Comparison of ENCODE assay signal across 11 mouse cellular contexts in the genomic region with DNA sequence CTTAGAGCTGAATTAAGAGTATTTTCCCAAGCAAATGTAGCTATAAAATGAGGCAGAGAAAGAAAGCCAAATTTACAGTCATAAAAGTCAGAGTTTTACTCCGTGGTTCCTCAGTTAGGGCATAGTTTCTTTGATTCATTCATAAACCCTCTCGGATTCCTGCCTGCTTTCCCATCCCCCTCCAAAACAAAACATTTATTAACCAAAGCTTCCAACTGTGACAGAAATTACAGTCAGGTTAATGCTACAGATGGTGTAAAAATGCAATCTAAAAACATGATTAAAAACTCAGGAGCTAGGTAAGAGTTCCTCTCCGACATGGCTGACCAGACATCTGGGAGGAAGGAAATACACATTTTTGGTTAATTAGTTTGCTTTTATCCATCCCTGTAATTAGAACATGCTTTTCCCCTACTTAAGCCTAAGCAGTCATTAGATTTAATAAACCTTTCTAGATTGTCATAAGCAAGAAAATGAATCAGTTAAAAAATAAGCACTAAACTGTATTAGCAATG.
"Had no signal": no experiment of that assay in that cellular context is flagged by ENCODE, and none has a peak within 500 bp of the region (broad histone marks: within the 10 kb centered on the region; RNA-seq: fewer than 3 reads in every experiment).

No protein-coding gene starts in this region.

- H3K9ac ChIP-seq: limb, embryonic 15.5 days; liver, embryonic 12.5 days; lung, embryonic 14.5 days had no signal

- H3K27ac ChIP-seq: left cerebral cortex, adult 2 months; limb, embryonic 15.5 days; liver, embryonic 12.5 days had no signal

- H3K4me2 ChIP-seq: limb, embryonic 15.5 days; liver, embryonic 12.5 days; lung, embryonic 14.5 days; midbrain, embryonic 11.5 days had no signal

- H3K36me3 ChIP-seq: limb, embryonic 15.5 days; liver, embryonic 12.5 days had no signal

- H3K4me1 ChIP-seq: liver, embryonic 12.5 days had no signal

- H3K4me3 ChIP-seq: left cerebral cortex, adult 2 months; limb, embryonic 15.5 days; liver, embryonic 12.5 days had no signal

- H3K27me3 ChIP-seq: limb, embryonic 15.5 days; liver, embryonic 12.5 days had no signal

- H3K9me3 ChIP-seq: limb, embryonic 15.5 days; liver, embryonic 12.5 days had no signal

- ATAC-seq: intestine, embryonic 16.5 days; liver, embryonic 12.5 days; midbrain, embryonic 16.5 days had no signal

- DNase-seq: lung, embryonic 14.5 days; lung, postnatal 10 days; lung, postnatal 4 days; thymus, adult 18-20 months; thymus, postnatal 14 days had no signal
